Mouse (Mus musculus): ENCODE data around the gene 4931414P19Rik. TPM values are rescaled to one million over a fixed set of nuclear protein-coding genes. Genes with fewer than 3 reads are reported as not detected.
A peak's percentile ranks its signal among the peaks of the same experiment; 100 is the strongest.

The 4931414P19Rik gene
- polyA plus RNA-seq, 1 experiment, result 2.1 TPM

GRCm38 (mm10) chr14:54646455-54646854 is 40.7 kb upstream of the 4931414P19Rik start:
- peaks cover 3% of the 10 kb centered on the region for H3K36me3 ChIP-seq (ENCODE audit: control insufficient read depth, insufficient read depth, low read length)
- H3K27ac ChIP-seq (ENCODE audit: control insufficient read depth, insufficient read depth, low read depth, low read length), result no peak overlapping the region
- TF ChIP-seq CTCF (IDR thresholded peaks at IDR 0.05; ENCODE audit: control insufficient read depth, insufficient read depth, insufficient replicate concordance, low read depth, low read length) (no peak), POLR2A (IDR thresholded peaks at IDR 0.05; ENCODE audit: control insufficient read depth, low read depth, low read length) (no peak)
- no peaks in the 10 kb centered on the region for H3K27me3 ChIP-seq (ENCODE audit: control insufficient read depth, insufficient read depth, low read length)
- H3K4me3 ChIP-seq (ENCODE audit: control insufficient read depth, low read depth, low read length), result no peak overlapping the region
- peaks cover 9% of the 10 kb centered on the region for H3K4me1 ChIP-seq (ENCODE audit: control insufficient read depth, insufficient read depth, low read length)

GRCm38 (mm10) chr14:54644294-54644693 is 38.5 kb upstream of the 4931414P19Rik start:
- peaks cover 1% of the 10 kb centered on the region for H3K36me3 ChIP-seq (ENCODE audit: control insufficient read depth, insufficient read depth, low read length)
- H3K4me1 ChIP-seq (ENCODE audit: control insufficient read depth, insufficient read depth, low read length), result peaks cover 16% of the 10 kb centered on the region
- H3K4me3 ChIP-seq (ENCODE audit: control insufficient read depth, low read depth, low read length), result no peak overlapping the region
- no peak for TF ChIP-seq CTCF (IDR thresholded peaks at IDR 0.05; ENCODE audit: control insufficient read depth, insufficient read depth, insufficient replicate concordance, low read depth, low read length)
- TF ChIP-seq POLR2A (IDR thresholded peaks at IDR 0.05; ENCODE audit: control insufficient read depth, low read depth, low read length), result no peak
- no peak overlapping the region for H3K27ac ChIP-seq (ENCODE audit: control insufficient read depth, insufficient read depth, low read depth, low read length)
- no peaks in the 10 kb centered on the region for H3K27me3 ChIP-seq (ENCODE audit: control insufficient read depth, insufficient read depth, low read length)

DNA sequence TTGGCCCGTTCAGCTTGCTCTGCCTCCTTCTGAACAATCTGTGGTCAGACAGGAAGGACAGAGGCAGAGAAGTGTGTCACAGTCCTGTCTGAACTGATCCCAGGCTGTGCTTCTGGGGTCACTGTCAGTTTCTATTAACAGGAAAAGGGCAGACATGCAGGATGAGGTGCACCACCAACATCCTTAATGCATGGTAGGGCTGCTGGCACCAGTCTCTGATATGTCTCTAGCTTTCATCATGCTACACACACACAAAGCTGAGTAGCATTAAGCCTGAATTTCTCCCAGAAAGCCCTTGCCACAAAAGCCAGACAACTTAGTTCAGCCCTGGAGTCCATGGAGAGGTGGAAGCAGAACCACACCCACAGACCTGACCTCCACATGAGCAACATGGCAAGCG is 37.2 kb upstream of the 4931414P19Rik start:
- peaks cover 16% of the 10 kb centered on the region for H3K4me1 ChIP-seq (ENCODE audit: control insufficient read depth, insufficient read depth, low read length)
- no peaks in the 10 kb centered on the region; the same call in 1 of the 2 replicates for H3K36me3 ChIP-seq (ENCODE audit: control insufficient read depth, insufficient read depth, low read length)
- H3K4me3 ChIP-seq (ENCODE audit: control insufficient read depth, low read depth, low read length), result no peak overlapping the region
- H3K27ac ChIP-seq (ENCODE audit: control insufficient read depth, insufficient read depth, low read depth, low read length), result no peak overlapping the region
- no peak for TF ChIP-seq POLR2A (IDR thresholded peaks at IDR 0.05; ENCODE audit: control insufficient read depth, low read depth, low read length)
- no peak for TF ChIP-seq CTCF (IDR thresholded peaks at IDR 0.05; ENCODE audit: control insufficient read depth, insufficient read depth, insufficient replicate concordance, low read depth, low read length)
- H3K27me3 ChIP-seq (ENCODE audit: control insufficient read depth, insufficient read depth, low read length), result no peaks in the 10 kb centered on the region

DNA sequence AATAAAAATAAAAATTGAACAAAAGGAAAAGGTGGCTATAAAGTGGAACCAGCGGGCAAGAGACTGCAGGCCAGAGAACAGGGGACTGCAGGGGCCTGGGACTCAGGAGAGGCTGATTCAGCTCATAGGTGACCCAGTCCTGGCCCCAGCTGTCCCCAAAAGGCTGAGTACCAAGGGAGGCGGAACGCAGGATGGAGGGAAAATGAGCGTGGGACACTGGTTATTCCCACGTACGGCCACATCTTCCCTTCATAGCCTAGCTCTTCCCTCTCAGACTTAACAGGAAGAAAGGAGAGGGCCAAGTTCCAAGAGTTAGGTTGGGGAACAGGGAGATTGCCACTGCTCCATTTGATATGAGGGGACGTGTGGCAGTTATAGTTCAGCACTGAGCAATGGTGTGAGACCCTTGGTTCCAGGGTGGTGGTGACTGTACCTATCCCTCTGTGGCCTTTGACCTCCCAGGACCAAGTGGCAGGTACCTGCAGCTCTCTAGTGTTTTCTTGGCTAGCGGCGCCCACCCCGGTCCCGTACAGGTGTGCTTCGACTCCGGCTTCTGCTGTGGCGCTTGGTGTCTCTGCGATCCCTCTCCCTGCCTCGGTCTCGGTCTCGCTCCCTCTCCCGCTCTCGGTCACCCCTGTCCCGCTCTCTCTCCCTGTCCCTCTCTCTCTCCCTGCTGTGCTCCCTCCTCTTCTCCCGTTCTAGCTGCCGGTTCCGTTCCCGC is 36.6 kb upstream of the 4931414P19Rik start:
- no peak for TF ChIP-seq POLR2A (IDR thresholded peaks at IDR 0.05; ENCODE audit: control insufficient read depth, low read depth, low read length)
- no peak for TF ChIP-seq CTCF (IDR thresholded peaks at IDR 0.05; ENCODE audit: control insufficient read depth, insufficient read depth, insufficient replicate concordance, low read depth, low read length)
- no peaks in the 10 kb centered on the region; the same call in 1 of the 2 replicates for H3K36me3 ChIP-seq (ENCODE audit: control insufficient read depth, insufficient read depth, low read length)
- H3K27ac ChIP-seq (ENCODE audit: control insufficient read depth, insufficient read depth, low read depth, low read length), result no peak overlapping the region
- peaks cover 16% of the 10 kb centered on the region for H3K4me1 ChIP-seq (ENCODE audit: control insufficient read depth, insufficient read depth, low read length)
- H3K4me3 ChIP-seq (ENCODE audit: control insufficient read depth, low read depth, low read length), result no peak overlapping the region
- H3K27me3 ChIP-seq (ENCODE audit: control insufficient read depth, insufficient read depth, low read length), result no peaks in the 10 kb centered on the region

DNA sequence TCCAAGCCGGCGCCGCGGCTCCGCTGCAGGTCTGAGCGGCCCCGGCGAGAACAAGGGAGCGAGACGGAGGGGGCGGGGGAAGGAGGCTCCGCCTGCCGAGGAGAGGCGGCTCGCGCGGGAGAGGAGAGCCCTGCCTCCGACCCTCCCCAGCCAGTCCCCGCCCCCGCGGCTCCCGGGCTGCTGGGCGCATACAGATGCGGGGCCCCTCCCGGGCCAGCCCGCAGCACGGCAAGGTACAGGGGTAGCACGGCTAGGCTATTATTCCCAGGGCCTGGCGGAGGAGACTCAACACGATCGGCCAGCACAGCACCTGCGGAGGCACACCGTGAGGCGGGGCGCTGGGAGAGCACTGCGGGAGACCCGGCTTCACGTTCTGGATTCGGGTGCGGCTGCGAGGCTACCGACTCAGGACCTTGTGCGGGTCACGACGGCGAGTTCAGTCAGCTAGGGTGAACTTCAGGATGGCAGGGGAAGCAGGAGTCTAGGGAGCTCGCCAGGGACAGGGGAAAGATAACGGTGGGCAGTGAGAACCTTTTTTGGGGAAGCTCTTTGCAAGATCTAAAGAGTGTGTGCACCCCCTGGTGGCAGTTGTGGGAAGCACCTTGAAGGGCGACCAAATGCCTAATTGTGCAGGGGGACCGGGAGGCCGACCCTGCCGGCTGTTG is 35.6 kb upstream of the 4931414P19Rik start, which contains the start of gene Cdh24:
Gene Cdh24, minus strand, starts transcription at position 60 of the 665 bp plus-strand sequence.
- H3K27me3 ChIP-seq (ENCODE audit: control insufficient read depth, insufficient read depth, low read length), result no peaks in the 10 kb centered on the region
- H3K4me3 ChIP-seq (ENCODE audit: control insufficient read depth, low read depth, low read length), result peak within 1 kb of the TSS; percentile 68
- no peaks in the 10 kb centered on the region; the same call in 1 of the 2 replicates for H3K36me3 ChIP-seq (ENCODE audit: control insufficient read depth, insufficient read depth, low read length)
- H3K27ac ChIP-seq (ENCODE audit: control insufficient read depth, insufficient read depth, low read depth, low read length), result 0 out of 2 replicates have a peak within 1 kb of the TSS, but pooled peaks have one; percentile 12
- TF ChIP-seq CTCF (IDR thresholded peaks at IDR 0.05; ENCODE audit: control insufficient read depth, insufficient read depth, insufficient replicate concordance, low read depth, low read length) (peak; percentile 75), POLR2A (IDR thresholded peaks at IDR 0.05; ENCODE audit: control insufficient read depth, low read depth, low read length) (no peak)
- H3K4me1 ChIP-seq (ENCODE audit: control insufficient read depth, insufficient read depth, low read length), result peaks cover 16% of the 10 kb centered on the region

DNA sequence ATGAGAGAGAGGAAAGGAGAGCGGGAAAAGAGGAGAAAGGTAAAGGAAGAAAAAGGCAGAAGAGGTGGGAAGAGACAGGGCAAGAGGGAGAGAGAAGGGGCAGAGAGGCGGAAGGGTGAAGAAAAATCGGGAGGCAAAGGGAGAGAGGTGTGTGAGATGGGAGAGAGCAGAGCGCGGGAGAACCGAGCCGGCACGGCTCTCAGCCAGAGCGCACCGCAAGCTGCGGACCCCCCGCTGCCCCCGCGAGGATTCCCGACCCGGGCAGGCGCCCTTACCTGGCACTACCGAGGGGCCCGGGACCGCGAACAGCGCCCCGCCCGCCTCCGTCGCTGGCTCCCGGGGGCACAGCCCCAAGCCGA is 35.1 kb upstream of the 4931414P19Rik start, which contains the start of gene Gm17606:
Gene Gm17606, plus strand, starts transcription at position 7 of the 359 bp plus-strand sequence.
- Histone ChIP-seq H3K36me3 (ENCODE audit: control insufficient read depth, insufficient read depth, low read length) (no peaks in the 10 kb centered on the region; the same call in 1 of the 2 replicates), H3K4me1 (ENCODE audit: control insufficient read depth, insufficient read depth, low read length) (peaks cover 16% of the 10 kb centered on the region), H3K27me3 (ENCODE audit: control insufficient read depth, insufficient read depth, low read length) (no peaks in the 10 kb centered on the region), H3K27ac (ENCODE audit: control insufficient read depth, insufficient read depth, low read depth, low read length) (0 out of 2 replicates have a peak within 1 kb of the TSS, but pooled peaks have one; percentile 12), H3K4me3 (ENCODE audit: control insufficient read depth, low read depth, low read length) (peak within 1 kb of the TSS; percentile 68)
- TF ChIP-seq POLR2A (IDR thresholded peaks at IDR 0.05; ENCODE audit: control insufficient read depth, low read depth, low read length) (no peak), CTCF (IDR thresholded peaks at IDR 0.05; ENCODE audit: control insufficient read depth, insufficient read depth, insufficient replicate concordance, low read depth, low read length) (no peak)

- Histone ChIP-seq H3K27me3 (ENCODE audit: control insufficient read depth, insufficient read depth, low read length) (no peaks in the 10 kb centered on the region), H3K36me3 (ENCODE audit: control insufficient read depth, insufficient read depth, low read length) (no peaks in the 10 kb centered on the region), H3K27ac (ENCODE audit: control insufficient read depth, insufficient read depth, low read depth, low read length) (no peak overlapping the region), H3K4me1 (ENCODE audit: control insufficient read depth, insufficient read depth, low read length) (peaks cover 16% of the 10 kb centered on the region), H3K4me3 (ENCODE audit: control insufficient read depth, low read depth, low read length) (no peak overlapping the region)
- TF ChIP-seq POLR2A (IDR thresholded peaks at IDR 0.05; ENCODE audit: control insufficient read depth, low read depth, low read length) (no peak), CTCF (IDR thresholded peaks at IDR 0.05; ENCODE audit: control insufficient read depth, insufficient read depth, insufficient replicate concordance, low read depth, low read length) (no peak)
These were observed 34.3 kb upstream of the 4931414P19Rik start for GRCm38 (mm10) chr14:54640121-54640520.

Data from testis, adult 2 months (tissue).